Mouse (Mus musculus): ENCODE measurements at regions not wholly inside any gene's neighbourhood (a gene's known extent, or its start where the extent isn't known, plus 50 kb on each side); places are given as distances from the start of the nearest gene placed in this dataset.

GRCm38 (mm10) chr15:11565503-11566031, 166.1 kb upstream of the Tars start:
- Histone ChIP-seq H3K36me3 (ENCODE audit: inconsistent target) (no peaks in the 10 kb centered on the region), H3K27ac (no peak overlapping the region), H3K79me2 (ENCODE audit: inconsistent target) (no peaks in the 10 kb centered on the region), H3K4me3 (ENCODE audit: inconsistent target) (no peak overlapping the region)
- 9% methylated on average over 10 of the region's 10 CpGs for WGBS (ENCODE audit: missing documents)

- no peak overlapping the region for H3K27ac ChIP-seq
- no peaks in the 10 kb centered on the region for H3K79me2 ChIP-seq (ENCODE audit: inconsistent target)
- 79% methylated on average over 2 of the region's 2 CpGs for WGBS (ENCODE audit: missing documents)
- H3K36me3 ChIP-seq (ENCODE audit: inconsistent target) = no peaks in the 10 kb centered on the region
- no peak overlapping the region for H3K4me3 ChIP-seq (ENCODE audit: inconsistent target)
These were observed 153.1 kb upstream of the Tars start for GRCm38 (mm10) chr15:11552568-11552967.

GRCm38 (mm10) chr15:11552110-11552509, 152.6 kb upstream of the Tars start:
- Histone ChIP-seq H3K79me2 (ENCODE audit: inconsistent target) (no peaks in the 10 kb centered on the region), H3K36me3 (ENCODE audit: inconsistent target) (no peaks in the 10 kb centered on the region), H3K4me3 (ENCODE audit: inconsistent target) (no peak overlapping the region), H3K27ac (no peak overlapping the region)
- WGBS (ENCODE audit: missing documents) = 100% methylated on average over 1 of the region's 1 CpGs

- Histone ChIP-seq H3K4me3 (ENCODE audit: inconsistent target) (no peak overlapping the region), H3K27ac (no peak overlapping the region), H3K36me3 (ENCODE audit: inconsistent target) (no peaks in the 10 kb centered on the region), H3K79me2 (ENCODE audit: inconsistent target) (no peaks in the 10 kb centered on the region)
- WGBS (ENCODE audit: missing documents) = 87% methylated on average over 3 of the region's 3 CpGs
These were observed 140.0 kb upstream of the Tars start for GRCm38 (mm10) chr15:11539485-11539884.

- 88% methylated on average over 7 of the region's 7 CpGs for WGBS (ENCODE audit: missing documents)
These were observed 136.7 kb upstream of the Tars start for GRCm38 (mm10) chr15:11536076-11536620.

GRCm38 (mm10) chr15:11534404-11535251, 135.2 kb upstream of the Tars start:
- no peaks in the 10 kb centered on the region for H3K79me2 ChIP-seq (ENCODE audit: inconsistent target)
- H3K27ac ChIP-seq = no peak overlapping the region
- WGBS (ENCODE audit: missing documents) = 94% methylated on average over 11 of the region's 12 CpGs
- no peak overlapping the region for H3K4me3 ChIP-seq (ENCODE audit: inconsistent target)
- H3K36me3 ChIP-seq (ENCODE audit: inconsistent target) = no peaks in the 10 kb centered on the region

More at GRCm38 (mm10) chr15:11536076-11536620, 136.7 kb upstream of the Tars start:
- Histone ChIP-seq H3K36me3 (ENCODE audit: inconsistent target) (no peaks in the 10 kb centered on the region), H3K79me2 (ENCODE audit: inconsistent target) (no peaks in the 10 kb centered on the region), H3K27ac (no peak overlapping the region), H3K4me3 (ENCODE audit: inconsistent target) (no peak overlapping the region)

- WGBS (ENCODE audit: missing documents) = 0% methylated on average over 1 of the region's 1 CpGs
- Histone ChIP-seq H3K4me3 (ENCODE audit: inconsistent target) (no peak overlapping the region), H3K79me2 (ENCODE audit: inconsistent target) (no peaks in the 10 kb centered on the region), H3K36me3 (ENCODE audit: inconsistent target) (no peaks in the 10 kb centered on the region), H3K27ac (no peak overlapping the region)
These were observed 134.2 kb upstream of the Tars start for GRCm38 (mm10) chr15:11533616-11534015.

- no peak overlapping the region for H3K27ac ChIP-seq
These were observed 133.6 kb upstream of the Tars start for GRCm38 (mm10) chr15:11533002-11533610.

GRCm38 (mm10) chr15:11532536-11532935, 133.1 kb upstream of the Tars start:
- H3K27ac ChIP-seq = no peak overlapping the region
- H3K79me2 ChIP-seq (ENCODE audit: inconsistent target) = no peaks in the 10 kb centered on the region
- WGBS (ENCODE audit: missing documents) = 13% methylated on average over 9 of the region's 9 CpGs
- no peak overlapping the region for H3K4me3 ChIP-seq (ENCODE audit: inconsistent target)
- H3K36me3 ChIP-seq (ENCODE audit: inconsistent target) = no peaks in the 10 kb centered on the region

More at GRCm38 (mm10) chr15:11533002-11533610, 133.6 kb upstream of the Tars start:
- Histone ChIP-seq H3K79me2 (ENCODE audit: inconsistent target) (no peaks in the 10 kb centered on the region), H3K4me3 (ENCODE audit: inconsistent target) (no peak overlapping the region), H3K36me3 (ENCODE audit: inconsistent target) (no peaks in the 10 kb centered on the region)
- WGBS (ENCODE audit: missing documents) = 10% methylated on average over 10 of the region's 10 CpGs

- Histone ChIP-seq H3K79me2 (ENCODE audit: inconsistent target) (no peaks in the 10 kb centered on the region), H3K36me3 (ENCODE audit: inconsistent target) (no peaks in the 10 kb centered on the region), H3K4me3 (ENCODE audit: inconsistent target) (no peak overlapping the region), H3K27ac (no peak overlapping the region)
- WGBS (ENCODE audit: missing documents) = 81% methylated on average over 8 of the region's 8 CpGs
These were observed 130.7 kb upstream of the Tars start for GRCm38 (mm10) chr15:11529819-11530810.

- H3K79me2 ChIP-seq (ENCODE audit: inconsistent target) = no peaks in the 10 kb centered on the region
- H3K36me3 ChIP-seq (ENCODE audit: inconsistent target) = no peaks in the 10 kb centered on the region
- H3K4me3 ChIP-seq (ENCODE audit: inconsistent target) = no peak overlapping the region
- WGBS (ENCODE audit: missing documents) = 91% methylated on average over 5 of the region's 5 CpGs
- H3K27ac ChIP-seq = no peak overlapping the region
These were observed 125.1 kb upstream of the Tars start for GRCm38 (mm10) chr15:11524337-11525106.

GRCm38 (mm10) chr15:11518565-11518964, 119.1 kb upstream of the Tars start:
- Histone ChIP-seq H3K79me2 (ENCODE audit: inconsistent target) (no peaks in the 10 kb centered on the region), H3K4me3 (ENCODE audit: inconsistent target) (no peak overlapping the region), H3K36me3 (ENCODE audit: inconsistent target) (no peaks in the 10 kb centered on the region), H3K27ac (no peak overlapping the region)

GRCm38 (mm10) chr15:11517892-11518291, 118.4 kb upstream of the Tars start:
- no peaks in the 10 kb centered on the region for H3K79me2 ChIP-seq (ENCODE audit: inconsistent target)
- H3K27ac ChIP-seq = no peak overlapping the region
- 75% methylated on average over 3 of the region's 3 CpGs for WGBS (ENCODE audit: missing documents)
- H3K36me3 ChIP-seq (ENCODE audit: inconsistent target) = no peaks in the 10 kb centered on the region
- no peak overlapping the region for H3K4me3 ChIP-seq (ENCODE audit: inconsistent target)
